Mouse (Mus musculus): ENCODE results near the gene Faim.

The Faim gene

GRCm38 (mm10) chr9:98976081-98976480 is 10.1 kb upstream of the Faim start:
- no peak for DNase-seq

- no peak for DNase-seq
Observed at GRCm38 (mm10) chr9:98976520-98976919, 9.7 kb upstream of the Faim start.

DNA sequence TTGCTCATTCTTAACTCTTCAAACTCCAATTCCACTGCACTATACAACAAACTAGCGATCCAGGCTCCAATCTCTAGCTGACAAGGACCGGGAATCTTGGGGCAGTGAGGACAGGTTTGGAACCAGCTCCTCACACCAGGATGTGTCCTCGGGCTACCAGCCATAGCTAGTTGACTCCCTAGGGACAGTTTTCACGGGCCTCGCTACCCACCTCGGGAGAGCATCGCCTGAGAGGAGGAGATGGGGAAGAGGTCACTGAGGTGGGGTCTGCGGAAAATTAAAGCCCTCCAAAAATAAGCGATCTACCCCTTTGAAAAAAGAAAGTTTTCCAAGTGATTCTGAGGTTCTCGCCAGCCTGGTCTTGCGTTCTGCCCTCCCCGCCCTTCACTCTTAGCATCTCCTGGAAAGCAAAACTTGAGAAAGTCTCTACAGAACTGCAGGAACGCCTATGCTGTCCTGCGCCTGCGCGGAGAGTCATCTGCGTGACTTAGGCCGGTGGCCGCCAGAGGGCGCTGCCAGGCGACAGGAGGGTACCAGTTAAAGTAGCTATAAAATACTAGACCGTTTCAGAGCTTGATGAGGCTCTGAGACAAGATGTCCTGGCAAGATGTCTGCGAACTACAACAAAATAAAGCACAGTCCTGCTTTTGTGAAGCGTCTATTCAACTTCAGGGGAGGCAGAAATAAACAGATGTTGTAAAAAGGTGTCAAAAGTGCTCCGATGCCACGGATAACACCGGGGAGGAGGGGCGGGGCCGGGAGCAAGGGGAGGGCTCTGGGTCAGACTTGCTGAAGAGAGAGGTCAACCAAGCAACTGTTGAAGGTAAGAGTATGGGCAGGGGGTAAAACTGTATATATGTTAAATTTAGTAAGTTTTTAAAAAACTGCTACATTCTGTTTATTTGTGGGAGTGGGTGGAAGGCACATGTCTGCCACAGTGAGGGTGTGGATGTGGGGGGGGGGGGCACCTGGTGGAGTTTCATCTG is 6.4 kb upstream of the Faim start:
- peak; percentile 86 to 93 for DNase-seq

DNA sequence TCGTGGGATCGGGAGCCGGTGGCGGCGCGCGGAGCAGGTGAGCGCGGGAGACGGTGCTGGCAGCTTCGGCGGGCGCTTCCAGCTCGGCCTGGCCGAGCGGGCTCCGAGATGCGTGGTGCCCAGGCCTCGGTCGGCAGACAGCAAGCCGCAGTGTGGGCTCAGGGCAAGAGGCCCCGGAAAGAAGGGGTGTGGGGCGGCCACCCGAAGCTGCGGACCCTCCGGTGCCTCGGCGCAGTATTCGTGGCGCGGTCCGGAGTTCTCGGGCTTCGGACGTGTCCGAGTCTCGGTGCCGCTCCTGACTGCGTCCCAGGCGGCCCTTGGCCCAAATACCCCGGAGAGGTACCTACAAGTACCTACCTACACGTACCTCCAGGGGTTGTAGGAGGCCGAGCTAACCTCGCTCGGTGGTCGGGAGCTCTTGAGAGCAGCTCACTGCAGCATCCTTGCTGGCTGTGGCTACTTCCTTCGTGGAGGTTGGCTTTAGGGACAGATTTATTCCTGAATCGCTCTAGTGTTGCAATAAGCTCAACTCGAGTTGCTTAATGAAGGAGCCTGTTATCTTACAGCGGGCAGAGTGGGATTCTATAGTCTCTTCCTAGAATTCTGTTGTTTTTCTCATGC is 413 bp downstream of the Faim start:
- DNase-seq, result no peak

GRCm38 (mm10) chr9:98987131-98987530 is 958 bp downstream of the Faim start:
- no peak for DNase-seq

- no peak for DNase-seq
Observed at GRCm38 (mm10) chr9:98994103-98994502, 7.9 kb downstream of the Faim start.

DNA sequence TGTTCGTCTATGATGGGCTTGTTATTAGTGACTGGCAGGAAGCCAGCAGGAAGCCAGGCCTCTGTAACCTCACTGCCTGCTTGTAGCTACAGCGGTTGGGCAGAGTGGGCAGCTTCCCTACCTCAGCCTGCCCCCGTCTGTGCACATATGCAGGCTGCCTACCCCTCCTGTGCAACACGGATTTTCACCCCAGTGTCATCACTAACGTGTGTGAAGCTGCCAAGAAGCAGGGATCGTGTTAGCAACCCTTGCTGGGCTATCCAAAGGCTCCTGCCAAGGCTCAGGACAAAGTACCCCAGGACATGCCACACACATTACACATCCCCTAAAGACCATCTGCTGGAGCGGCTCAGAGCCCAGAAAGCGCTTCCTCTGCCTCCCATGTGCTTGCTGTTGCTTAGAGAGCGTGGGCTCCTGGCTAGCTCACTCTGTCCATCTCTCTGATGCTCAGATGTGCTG is 13.7 kb downstream of the Faim start:
- no peak for DNase-seq

GRCm38 (mm10) chr9:99001326-99001725 is 15.2 kb downstream of the Faim start:
- DNase-seq, result no peak

GRCm38 (mm10) chr9:99009069-99009897 is 23.1 kb downstream of the Faim start:
- DNase-seq, result no peak

DNA sequence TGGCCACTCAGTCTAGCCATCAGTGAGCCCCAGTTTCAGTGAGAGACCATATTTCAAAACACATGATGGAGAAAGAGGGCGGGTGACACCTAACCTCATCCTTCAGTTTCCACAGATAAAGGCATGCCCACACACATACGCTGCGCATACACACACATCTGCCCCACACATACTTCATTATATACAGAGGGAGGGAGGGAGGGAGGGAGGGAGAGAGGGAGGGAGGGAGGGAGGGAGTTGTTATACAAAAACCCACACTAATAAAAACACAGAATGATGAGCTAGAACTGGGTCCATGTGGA is 23.7 kb downstream of the Faim start:
- no peak for DNase-seq

- DNase-seq, result no peak
Observed at GRCm38 (mm10) chr9:99016301-99016700, 30.1 kb downstream of the Faim start.

DNA sequence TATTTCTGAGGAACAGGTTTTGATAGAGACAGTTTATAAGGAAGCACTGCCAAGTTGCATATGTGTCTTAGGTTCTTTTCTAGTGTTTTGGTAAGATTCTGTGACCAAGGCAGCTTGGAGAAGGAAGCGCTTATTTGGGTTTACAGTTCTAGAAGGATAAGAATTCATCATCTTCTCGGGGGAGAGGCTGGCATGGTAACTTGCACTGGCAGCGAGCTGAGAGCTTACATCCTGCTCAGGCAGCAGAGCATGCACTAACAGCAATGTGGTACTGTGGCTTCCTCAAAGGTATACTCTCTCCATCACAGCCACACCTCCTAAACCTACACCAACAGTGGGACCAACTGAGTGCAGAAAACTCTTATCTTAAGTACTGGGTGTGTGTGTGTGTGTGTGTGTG is 30.6 kb downstream of the Faim start:
- no peak for DNase-seq

DNA sequence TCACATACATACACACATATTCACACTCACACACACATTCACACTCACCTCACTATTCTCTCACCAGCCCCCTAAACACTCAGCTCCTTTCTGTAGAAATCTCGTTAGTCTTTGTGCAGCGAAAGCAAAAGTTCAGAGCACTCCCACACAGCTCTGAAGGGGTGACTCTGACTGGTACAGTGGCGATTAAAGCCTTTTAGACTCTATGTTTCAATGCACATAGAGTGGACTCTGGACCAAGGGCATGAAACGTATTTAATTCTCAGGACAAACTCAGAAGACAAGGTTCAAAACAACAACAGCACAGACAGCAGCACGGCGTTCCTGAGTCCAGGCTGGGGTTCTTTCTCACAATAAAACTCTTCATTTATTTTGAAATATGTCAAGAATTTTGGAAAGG is 31.5 kb downstream of the Faim start:
- no peak for DNase-seq

GRCm38 (mm10) chr9:99021166-99021565 is 35.0 kb downstream of the Faim start:
- DNase-seq, result no peak

- no peak for DNase-seq
Observed at GRCm38 (mm10) chr9:99021751-99022150, 35.6 kb downstream of the Faim start.

- DNase-seq, result no peak
Observed at GRCm38 (mm10) chr9:99032031-99032430, 45.9 kb downstream of the Faim start.

DNA sequence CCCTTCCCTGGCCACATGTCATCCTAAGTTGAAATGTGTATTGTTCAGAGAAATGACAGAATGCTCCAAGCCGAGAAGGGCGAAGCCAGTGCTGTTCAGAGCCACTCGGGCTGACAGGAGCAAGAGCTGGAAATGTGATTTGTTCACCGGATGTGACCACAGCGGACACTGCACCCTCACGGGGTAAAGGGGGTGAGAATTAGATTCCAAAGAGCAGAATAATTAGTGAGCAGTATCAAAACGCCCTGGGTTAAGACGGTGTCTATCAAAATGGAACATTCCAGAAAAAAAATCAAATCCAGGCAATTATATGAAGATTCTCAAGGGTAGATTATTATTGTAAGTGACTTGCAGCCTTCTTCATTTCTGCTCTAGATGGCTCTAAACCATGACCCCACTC is 47.9 kb downstream of the Faim start:
- no peak for DNase-seq

DNA sequence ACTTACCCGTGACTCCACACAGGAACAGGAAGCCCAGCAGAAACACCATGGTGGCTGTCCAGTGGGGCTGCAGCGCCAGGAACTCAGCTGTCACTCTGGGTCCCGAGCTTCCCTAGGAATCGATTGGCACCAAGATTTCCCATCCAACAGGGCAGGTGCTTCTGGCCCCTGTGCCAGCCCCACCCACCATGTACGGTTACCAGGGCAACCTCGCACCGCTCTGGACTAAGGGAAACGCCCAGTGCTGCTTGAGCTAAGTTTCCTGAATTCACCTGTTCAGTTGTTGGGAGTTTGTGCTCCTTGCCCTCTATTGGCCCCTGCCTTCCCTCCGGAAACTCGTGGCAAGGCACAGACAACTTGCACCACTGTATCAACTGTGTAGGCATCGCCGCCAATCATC is 49.4 kb downstream of the Faim start, which contains the start of gene Gm1123:
Gene Gm1123, minus strand, starts transcription at position 141 of the 400 bp plus-strand sequence.
- no peak for DNase-seq

- no peak for DNase-seq
Observed at GRCm38 (mm10) chr9:99041994-99042393, 55.8 kb downstream of the Faim start.

DNA sequence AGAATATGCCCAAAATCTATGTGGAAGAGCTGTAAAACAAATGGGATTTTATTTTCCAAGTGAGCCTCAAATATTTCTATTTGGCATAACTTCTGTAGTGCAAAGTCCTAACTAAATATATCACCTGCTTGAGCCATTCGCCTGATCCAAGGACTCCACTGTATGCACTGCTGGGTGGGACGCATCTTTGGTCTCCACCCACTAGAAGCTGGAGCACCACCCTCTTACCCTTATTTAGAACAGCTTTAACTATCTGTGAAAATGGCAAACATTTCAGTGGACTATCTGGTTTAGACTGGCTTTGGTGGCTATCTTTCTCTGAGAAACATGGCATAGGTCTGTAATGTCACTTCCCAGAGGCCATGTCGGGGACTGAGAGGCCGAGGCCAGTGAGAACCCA is 56.5 kb downstream of the Faim start:
- no peak for DNase-seq

GRCm38 (mm10) chr9:99044761-99045160 is 58.6 kb downstream of the Faim start:
- DNase-seq, result no peak

- DNase-seq, result peak; percentile 57 to 65
Observed at GRCm38 (mm10) chr9:99048724-99049250, 62.6 kb downstream of the Faim start.

GRCm38 (mm10) chr9:99049760-99050159 is 63.6 kb downstream of the Faim start:
- DNase-seq, result no peak

All from lung, postnatal 4 days (tissue).